Mouse (Mus musculus) ES-CJ7 (cell line): ENCODE results near the gene Ppp2r5c.

Experiments used
- DNase-seq: peaks from one replicate; pipeline ENCODE4 v3.0.0; 2011; ENCODE audit warnings: low read depth, low spot score

Ppp2r5c gene

GRCm38 (mm10) chr12:110555536-110556240 lies 108.8 kb downstream of the Ppp2r5c start:
- DNase-seq, result peak; percentile 24

GRCm38 (mm10) chr12:110556861-110557628 lies 110.1 kb downstream of the Ppp2r5c start:
- no peak for DNase-seq

- DNase-seq, result no peak
Measured at GRCm38 (mm10) chr12:110558175-110558574, 111.3 kb downstream of the Ppp2r5c start.

- no peak for DNase-seq
Measured at GRCm38 (mm10) chr12:110563383-110563782, 116.5 kb downstream of the Ppp2r5c start.

- no peak for DNase-seq
Measured at GRCm38 (mm10) chr12:110564848-110565247, 117.9 kb downstream of the Ppp2r5c start.

- DNase-seq, result no peak
Measured at GRCm38 (mm10) chr12:110566366-110566765, 119.4 kb downstream of the Ppp2r5c start.

- no peak for DNase-seq
Measured at GRCm38 (mm10) chr12:110571050-110571449, 124.1 kb downstream of the Ppp2r5c start.

- DNase-seq, result no peak
Measured at GRCm38 (mm10) chr12:110572351-110572750, 125.4 kb downstream of the Ppp2r5c start.

GRCm38 (mm10) chr12:110573635-110574034 lies 126.7 kb downstream of the Ppp2r5c start:
- no peak for DNase-seq

- no peak for DNase-seq
Measured at GRCm38 (mm10) chr12:110575926-110576325, 129.0 kb downstream of the Ppp2r5c start.

GRCm38 (mm10) chr12:110578333-110578732 lies 131.4 kb downstream of the Ppp2r5c start:
- DNase-seq, result no peak

GRCm38 (mm10) chr12:110588622-110589021 lies 141.7 kb downstream of the Ppp2r5c start:
- no peak for DNase-seq

- DNase-seq, result no peak
Measured at GRCm38 (mm10) chr12:110590804-110591259, 143.9 kb downstream of the Ppp2r5c start.

- DNase-seq, result peak; percentile 100
Measured at GRCm38 (mm10) chr12:110591260-110591883, 144.5 kb downstream of the Ppp2r5c start.

GRCm38 (mm10) chr12:110598527-110598926 lies 151.6 kb downstream of the Ppp2r5c start:
- DNase-seq, result peak; percentile 80

- no peak for DNase-seq
Measured at GRCm38 (mm10) chr12:110599791-110600190, 152.9 kb downstream of the Ppp2r5c start.

GRCm38 (mm10) chr12:110600225-110600991 lies 153.5 kb downstream of the Ppp2r5c start:
- no peak for DNase-seq

- DNase-seq, result peak; percentile 87
Measured at GRCm38 (mm10) chr12:110601241-110602218, 154.6 kb downstream of the Ppp2r5c start, which contains the start of gene Dync1h1. Dync1h1 (plus strand) TSS chr12:110601452.

- no peak for DNase-seq
Measured at GRCm38 (mm10) chr12:110606161-110606560, 159.2 kb downstream of the Ppp2r5c start.

GRCm38 (mm10) chr12:110606676-110607075 lies 159.8 kb downstream of the Ppp2r5c start:
- DNase-seq, result no peak
